Mouse (Mus musculus): ENCODE measurements at regions not wholly inside any gene's neighbourhood (a gene's known extent, or its start where the extent isn't known, plus 50 kb on each side); places are given as distances from the start of the nearest gene placed in this dataset.

- H3K4me3 ChIP-seq (ENCODE audit: low read length), result no peak overlapping the region
- no peak; the same call in 1 of the 2 replicates for ATAC-seq
- no peaks in the 10 kb centered on the region for H3K9me3 ChIP-seq (ENCODE audit: control insufficient read depth, low read length)
- H3K4me1 ChIP-seq (ENCODE audit: control insufficient read depth, insufficient read depth, low read depth, low read length), result peaks cover 3% of the 10 kb centered on the region
- H3K4me2 ChIP-seq (ENCODE audit: low read length), result no peak overlapping the region
- no peak overlapping the region for H3K27ac ChIP-seq (ENCODE audit: low read depth, low read length)
- H3K36me3 ChIP-seq (ENCODE audit: control insufficient read depth, insufficient read depth, low read length), result no peaks in the 10 kb centered on the region
- no peaks in the 10 kb centered on the region for H3K27me3 ChIP-seq (replicated peaks; ENCODE audit: control insufficient read depth, insufficient read depth, low read length)
- WGBS, result 85% methylated on average over 8 of the region's 8 CpGs
- H3K9ac ChIP-seq (ENCODE audit: low read depth, low read length), result no peak overlapping the region
These were observed 1238.2 kb upstream of the A1bg start for GRCm38 (mm10) chr15:62161061-62161460.

- 84% methylated on average over 8 of the region's 8 CpGs for WGBS
- no peaks in the 10 kb centered on the region for H3K36me3 ChIP-seq (ENCODE audit: control insufficient read depth, insufficient read depth, low read length)
- no peak overlapping the region for H3K4me3 ChIP-seq (ENCODE audit: low read length)
- H3K9ac ChIP-seq (ENCODE audit: low read depth, low read length), result no peak overlapping the region
- no peak overlapping the region for H3K4me2 ChIP-seq (ENCODE audit: low read length)
- peaks cover 3% of the 10 kb centered on the region for H3K4me1 ChIP-seq (ENCODE audit: control insufficient read depth, insufficient read depth, low read depth, low read length)
- no peak overlapping the region for H3K27ac ChIP-seq (ENCODE audit: low read depth, low read length)
- no peak for ATAC-seq
- H3K9me3 ChIP-seq (ENCODE audit: control insufficient read depth, low read length), result no peaks in the 10 kb centered on the region
- H3K27me3 ChIP-seq (replicated peaks; ENCODE audit: control insufficient read depth, insufficient read depth, low read length), result no peaks in the 10 kb centered on the region
These were observed 1236.3 kb upstream of the A1bg start for GRCm38 (mm10) chr15:62158875-62159675.

- 93% methylated on average over 7 of the region's 7 CpGs for whole genome bisulfite sequencing
- no peak overlapping the region for H3K4me2 ChIP-seq (ENCODE audit: low read length)
These were observed 1234.6 kb upstream of the A1bg start for GRCm38 (mm10) chr15:62157200-62158033.

GRCm38 (mm10) chr15:62153222-62153621 is 1230.4 kb upstream of the A1bg start:
- Histone ChIP-seq H3K36me3 (ENCODE audit: control insufficient read depth, insufficient read depth, low read length) (no peaks in the 10 kb centered on the region), H3K27me3 (replicated peaks; ENCODE audit: control insufficient read depth, insufficient read depth, low read length) (no peaks in the 10 kb centered on the region), H3K4me3 (ENCODE audit: low read length) (no peak overlapping the region), H3K4me2 (ENCODE audit: low read length) (peak overlapping the region; percentile 7; the same call in 1 of the 2 replicates), H3K4me1 (ENCODE audit: control insufficient read depth, insufficient read depth, low read depth, low read length) (no peaks in the 10 kb centered on the region; the same call in 1 of the 2 replicates), H3K9ac (ENCODE audit: low read depth, low read length) (no peak overlapping the region), H3K27ac (ENCODE audit: low read depth, low read length) (no peak overlapping the region), H3K9me3 (ENCODE audit: control insufficient read depth, low read length) (no peaks in the 10 kb centered on the region)
- peak; percentile 62 for ATAC-seq
- WGBS, result 54% methylated on average over 9 of the region's 9 CpGs

More at GRCm38 (mm10) chr15:62157200-62158033, 1234.6 kb upstream of the A1bg start:
- H3K4me1 ChIP-seq (ENCODE audit: control insufficient read depth, insufficient read depth, low read depth, low read length), result peaks cover 3% of the 10 kb centered on the region
- no peak overlapping the region for H3K4me3 ChIP-seq (ENCODE audit: low read length)
- ATAC-seq, result no peak
- H3K27me3 ChIP-seq (replicated peaks; ENCODE audit: control insufficient read depth, insufficient read depth, low read length), result no peaks in the 10 kb centered on the region
- no peak overlapping the region for H3K27ac ChIP-seq (ENCODE audit: low read depth, low read length)
- no peaks in the 10 kb centered on the region for H3K36me3 ChIP-seq (ENCODE audit: control insufficient read depth, insufficient read depth, low read length)
- no peaks in the 10 kb centered on the region for H3K9me3 ChIP-seq (ENCODE audit: control insufficient read depth, low read length)
- no peak overlapping the region for H3K9ac ChIP-seq (ENCODE audit: low read depth, low read length)

GRCm38 (mm10) chr15:62152133-62152532 is 1229.3 kb upstream of the A1bg start:
- 96% methylated on average over 2 of the region's 2 CpGs for WGBS
- no peak for ATAC-seq

GRCm38 (mm10) chr15:62151690-62152089 is 1228.9 kb upstream of the A1bg start:
- no peak overlapping the region for H3K9ac ChIP-seq (ENCODE audit: low read depth, low read length)
- 93% methylated on average over 3 of the region's 3 CpGs for WGBS
- no peak overlapping the region for H3K4me2 ChIP-seq (ENCODE audit: low read length)
- H3K9me3 ChIP-seq (ENCODE audit: control insufficient read depth, low read length), result no peaks in the 10 kb centered on the region
- H3K4me1 ChIP-seq (ENCODE audit: control insufficient read depth, insufficient read depth, low read depth, low read length), result no peaks in the 10 kb centered on the region; the same call in 1 of the 2 replicates
- no peaks in the 10 kb centered on the region for H3K27me3 ChIP-seq (replicated peaks; ENCODE audit: control insufficient read depth, insufficient read depth, low read length)
- H3K4me3 ChIP-seq (ENCODE audit: low read length), result no peak overlapping the region
- H3K27ac ChIP-seq (ENCODE audit: low read depth, low read length), result no peak overlapping the region
- ATAC-seq, result no peak
- no peaks in the 10 kb centered on the region for H3K36me3 ChIP-seq (ENCODE audit: control insufficient read depth, insufficient read depth, low read length)

More at GRCm38 (mm10) chr15:62152133-62152532, 1229.3 kb upstream of the A1bg start:
- no peaks in the 10 kb centered on the region for H3K36me3 ChIP-seq (ENCODE audit: control insufficient read depth, insufficient read depth, low read length)
- no peaks in the 10 kb centered on the region; the same call in 1 of the 2 replicates for H3K4me1 ChIP-seq (ENCODE audit: control insufficient read depth, insufficient read depth, low read depth, low read length)
- H3K9ac ChIP-seq (ENCODE audit: low read depth, low read length), result no peak overlapping the region
- no peaks in the 10 kb centered on the region for H3K27me3 ChIP-seq (replicated peaks; ENCODE audit: control insufficient read depth, insufficient read depth, low read length)
- H3K9me3 ChIP-seq (ENCODE audit: control insufficient read depth, low read length), result no peaks in the 10 kb centered on the region
- H3K4me2 ChIP-seq (ENCODE audit: low read length), result no peak overlapping the region
- no peak overlapping the region for H3K4me3 ChIP-seq (ENCODE audit: low read length)
- H3K27ac ChIP-seq (ENCODE audit: low read depth, low read length), result no peak overlapping the region

GRCm38 (mm10) chr15:62150296-62150695 is 1227.5 kb upstream of the A1bg start:
- Histone ChIP-seq H3K4me1 (ENCODE audit: control insufficient read depth, insufficient read depth, low read depth, low read length) (no peaks in the 10 kb centered on the region; the same call in 1 of the 2 replicates), H3K9ac (ENCODE audit: low read depth, low read length) (no peak overlapping the region), H3K27ac (ENCODE audit: low read depth, low read length) (no peak overlapping the region), H3K27me3 (replicated peaks; ENCODE audit: control insufficient read depth, insufficient read depth, low read length) (no peaks in the 10 kb centered on the region), H3K36me3 (ENCODE audit: control insufficient read depth, insufficient read depth, low read length) (no peaks in the 10 kb centered on the region), H3K9me3 (ENCODE audit: control insufficient read depth, low read length) (no peaks in the 10 kb centered on the region), H3K4me2 (ENCODE audit: low read length) (no peak overlapping the region), H3K4me3 (ENCODE audit: low read length) (no peak overlapping the region)
- 0 out of 2 replicates have a peak, but pooled peaks have one; percentile 28 for ATAC-seq
- 61% methylated on average over 4 of the region's 4 CpGs for WGBS

- no peaks in the 10 kb centered on the region for H3K36me3 ChIP-seq (ENCODE audit: control insufficient read depth, insufficient read depth, low read length)
- no peaks in the 10 kb centered on the region for H3K27me3 ChIP-seq (replicated peaks; ENCODE audit: control insufficient read depth, insufficient read depth, low read length)
- no peak for ATAC-seq
- H3K27ac ChIP-seq (ENCODE audit: low read depth, low read length), result no peak overlapping the region
- H3K9ac ChIP-seq (ENCODE audit: low read depth, low read length), result no peak overlapping the region
- no peak overlapping the region for H3K4me2 ChIP-seq (ENCODE audit: low read length)
- no peaks in the 10 kb centered on the region for H3K9me3 ChIP-seq (ENCODE audit: control insufficient read depth, low read length)
- no peaks in the 10 kb centered on the region; the same call in 1 of the 2 replicates for H3K4me1 ChIP-seq (ENCODE audit: control insufficient read depth, insufficient read depth, low read depth, low read length)
- 85% methylated on average over 10 of the region's 10 CpGs for WGBS
- no peak overlapping the region for H3K4me3 ChIP-seq (ENCODE audit: low read length)
These were observed 1225.9 kb upstream of the A1bg start for GRCm38 (mm10) chr15:62148680-62149237.
